Mouse (Mus musculus) lung, adult 2 months (tissue): ENCODE measurements around the gene Ap2a1.

ENCODE experiments used
- CTCF ChIP-seq: fragments of 200-500 bp; IDR thresholded peaks from 2 replicates; pipeline ENCODE4 v1.5.1; 2011; ENCODE audit warnings: mild to moderate bottlenecking, low read length, control low read depth; ENCODE audit not compliant: insufficient read depth
- POLR2A ChIP-seq: fragments of 200-500 bp; IDR thresholded peaks from 2 replicates; pipeline ENCODE4 v1.6.1; 2011; ENCODE audit warnings: low read depth, mild to moderate bottlenecking, control low read depth, low read length, borderline replicate concordance; ENCODE audit errors: extremely low read depth

- TF ChIP-seq CTCF (no peak), POLR2A (peak; percentile 71; the same call in 1 of the 2 replicates)
These were observed 23.5 kb upstream of the Ap2a1 start for GRCm38 (mm10) chr7:44952611-44953306.
